Mouse (Mus musculus): ENCODE data around the gene Eif4g3.
A peak's percentile ranks its signal among the peaks of the same experiment; 100 is the strongest.

Eif4g3 gene

GRCm38 (mm10) chr4:138064882-138065592, 72.2 kb downstream of the Eif4g3 start:
- no peak for DNase-seq

- no peak for DNase-seq
These were observed 72.9 kb downstream of the Eif4g3 start for GRCm38 (mm10) chr4:138065593-138066169.

- no peak for DNase-seq
These were observed 73.6 kb downstream of the Eif4g3 start for GRCm38 (mm10) chr4:138066421-138066820.

- no peak for DNase-seq
These were observed 75.0 kb downstream of the Eif4g3 start for GRCm38 (mm10) chr4:138067858-138068257.

- DNase-seq: peak; percentile 91 to 92
These were observed 75.8 kb downstream of the Eif4g3 start for GRCm38 (mm10) chr4:138068598-138068997.

- DNase-seq: no peak
These were observed 76.5 kb downstream of the Eif4g3 start for GRCm38 (mm10) chr4:138069371-138069770.

GRCm38 (mm10) chr4:138071497-138071896, 78.7 kb downstream of the Eif4g3 start:
- DNase-seq: no peak

GRCm38 (mm10) chr4:138073086-138073485, 80.3 kb downstream of the Eif4g3 start:
- no peak for DNase-seq

- DNase-seq: peak; percentile 71 to 80
These were observed 80.7 kb downstream of the Eif4g3 start for GRCm38 (mm10) chr4:138073531-138073930.

- DNase-seq: no peak
These were observed 82.2 kb downstream of the Eif4g3 start for GRCm38 (mm10) chr4:138074896-138075584.

- DNase-seq: no peak
These were observed 85.0 kb downstream of the Eif4g3 start for GRCm38 (mm10) chr4:138077663-138078295.

- DNase-seq: no peak
These were observed 86.4 kb downstream of the Eif4g3 start for GRCm38 (mm10) chr4:138079234-138079633.

GRCm38 (mm10) chr4:138082466-138082865, 89.6 kb downstream of the Eif4g3 start:
- no peak for DNase-seq

- DNase-seq: no peak
These were observed 91.3 kb downstream of the Eif4g3 start for GRCm38 (mm10) chr4:138084103-138084502.

- DNase-seq: no peak
These were observed 92.2 kb downstream of the Eif4g3 start for GRCm38 (mm10) chr4:138084851-138085573.

GRCm38 (mm10) chr4:138086949-138087348, 94.1 kb downstream of the Eif4g3 start:
- no peak for DNase-seq

- no peak for DNase-seq
These were observed 96.7 kb downstream of the Eif4g3 start for GRCm38 (mm10) chr4:138089512-138089911.

GRCm38 (mm10) chr4:138091562-138092194, 98.9 kb downstream of the Eif4g3 start:
- DNase-seq: no peak

GRCm38 (mm10) chr4:138100456-138100855, 107.6 kb downstream of the Eif4g3 start:
- no peak for DNase-seq

GRCm38 (mm10) chr4:138101795-138102194, 109.0 kb downstream of the Eif4g3 start:
- no peak for DNase-seq

GRCm38 (mm10) chr4:138102413-138102812, 109.6 kb downstream of the Eif4g3 start:
- no peak for DNase-seq

- DNase-seq: no peak
These were observed 112.1 kb downstream of the Eif4g3 start for GRCm38 (mm10) chr4:138104967-138105366.
